Mouse (Mus musculus): ENCODE data around the gene Ccdc162.

Gene Ccdc162

GRCm38 (mm10) chr10:41635276-41636033 lies 81.0 kb downstream of the Ccdc162 start:
- DNase-seq (ENCODE audit: low read depth, low spot score): no peak

DNA sequence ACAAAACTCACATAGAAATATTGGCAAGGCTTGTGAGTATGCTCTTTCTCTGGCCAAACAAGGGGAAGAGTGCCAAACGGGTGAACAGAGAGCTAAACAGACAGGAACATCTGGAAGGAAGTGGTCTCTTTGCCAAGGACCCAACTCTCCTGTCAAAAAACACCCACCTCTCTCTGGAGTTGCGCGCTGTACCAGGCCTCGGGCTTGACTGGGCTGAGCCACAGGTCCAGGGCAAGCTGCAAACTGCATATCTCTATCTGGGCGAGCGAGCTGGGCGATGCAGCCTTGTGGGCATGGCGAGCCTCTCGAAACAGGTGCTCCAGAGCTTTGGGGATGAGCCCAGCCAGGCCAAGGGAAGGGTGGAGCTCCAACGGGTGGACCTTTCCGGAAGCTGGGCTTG lies 82.6 kb downstream of the Ccdc162 start:
- DNase-seq (ENCODE audit: low read depth, low spot score): no peak

DNA sequence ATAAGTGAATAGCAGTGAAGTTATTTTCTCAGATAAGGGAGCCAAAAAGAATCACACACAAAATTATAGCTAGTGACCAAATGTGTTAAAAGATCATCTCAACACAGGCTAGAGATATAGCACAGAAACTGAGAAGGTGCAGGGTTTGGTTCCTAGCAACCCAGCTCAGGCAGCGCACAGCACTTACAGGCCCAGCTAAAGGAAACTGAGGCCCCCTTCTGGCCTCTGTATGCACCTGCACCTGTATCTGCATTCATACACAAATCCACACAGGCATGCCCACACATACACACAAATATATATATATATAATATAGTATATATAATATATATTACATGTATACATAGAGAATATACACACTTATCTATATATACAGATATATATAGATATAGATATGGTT lies 84.4 kb downstream of the Ccdc162 start:
- no peak for DNase-seq (ENCODE audit: low read depth, low spot score)

DNA sequence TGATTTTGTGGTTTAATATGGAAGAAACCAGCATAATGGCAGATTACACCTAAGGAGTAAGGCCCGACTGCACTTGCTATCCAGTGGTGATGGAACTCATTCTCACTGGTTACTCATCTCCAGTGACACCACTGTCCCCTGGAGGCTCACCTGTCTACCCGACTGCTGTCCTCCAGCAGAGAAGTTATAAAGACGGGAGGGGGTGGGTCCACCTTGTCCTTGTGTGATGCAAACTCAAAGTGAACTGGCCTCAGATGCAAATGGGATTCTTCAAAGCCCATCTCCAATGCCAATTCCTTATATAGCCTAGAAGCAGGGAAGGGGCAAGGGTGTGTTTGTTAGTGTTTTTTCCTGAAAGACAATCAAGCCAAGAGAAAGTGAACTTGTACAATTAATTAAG lies 89.4 kb downstream of the Ccdc162 start:
- no peak for DNase-seq (ENCODE audit: low read depth, low spot score)

GRCm38 (mm10) chr10:41619988-41620387 lies 96.4 kb downstream of the Ccdc162 start:
- no peak for DNase-seq (ENCODE audit: low read depth, low spot score)

DNA sequence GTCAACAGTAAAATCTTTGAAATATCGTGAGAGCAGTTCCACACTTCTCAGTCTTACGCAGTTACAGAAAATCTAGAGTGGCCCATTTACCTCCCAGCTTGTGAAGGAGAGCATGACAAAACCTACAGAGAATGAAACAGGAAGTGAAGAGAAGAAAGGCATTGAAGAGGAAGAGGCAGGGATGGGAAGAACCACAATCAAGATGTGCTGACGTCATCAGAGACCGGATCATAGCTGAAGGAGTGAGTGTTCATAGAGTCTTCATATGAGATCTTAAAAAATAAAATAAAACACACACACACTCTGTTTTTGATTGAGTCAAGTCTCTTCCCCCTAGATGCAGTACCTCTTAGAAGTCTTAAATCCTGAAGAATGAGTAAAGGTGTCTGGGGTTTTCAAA lies 100.9 kb downstream of the Ccdc162 start:
- no peak for DNase-seq (ENCODE audit: low read depth, low spot score)

GRCm38 (mm10) chr10:41611941-41612340 lies 104.5 kb downstream of the Ccdc162 start:
- DNase-seq (ENCODE audit: low read depth, low spot score): no peak

DNA sequence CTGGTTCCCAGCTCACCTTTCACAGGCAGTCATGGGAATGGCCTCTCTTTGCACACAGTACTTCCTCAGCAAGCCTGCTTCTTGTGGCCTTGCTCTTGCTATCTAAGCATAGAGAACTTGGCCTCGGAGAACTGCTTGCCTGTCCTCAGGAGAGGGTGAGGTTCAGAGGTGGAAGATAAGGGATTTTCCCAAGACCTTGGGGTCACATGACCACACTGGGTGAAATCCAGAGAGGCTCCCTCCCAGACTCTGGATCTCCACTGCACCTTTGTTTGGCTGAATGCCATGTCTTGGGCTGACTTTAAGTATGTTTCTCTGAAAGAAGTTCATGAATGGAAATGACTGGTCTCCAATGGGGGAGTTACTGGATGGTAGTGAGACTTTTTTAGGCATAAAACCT lies 107.0 kb downstream of the Ccdc162 start:
- no peak for DNase-seq (ENCODE audit: low read depth, low spot score)

GRCm38 (mm10) chr10:41608485-41608884 lies 107.9 kb downstream of the Ccdc162 start:
- DNase-seq (ENCODE audit: low read depth, low spot score): no peak

DNA sequence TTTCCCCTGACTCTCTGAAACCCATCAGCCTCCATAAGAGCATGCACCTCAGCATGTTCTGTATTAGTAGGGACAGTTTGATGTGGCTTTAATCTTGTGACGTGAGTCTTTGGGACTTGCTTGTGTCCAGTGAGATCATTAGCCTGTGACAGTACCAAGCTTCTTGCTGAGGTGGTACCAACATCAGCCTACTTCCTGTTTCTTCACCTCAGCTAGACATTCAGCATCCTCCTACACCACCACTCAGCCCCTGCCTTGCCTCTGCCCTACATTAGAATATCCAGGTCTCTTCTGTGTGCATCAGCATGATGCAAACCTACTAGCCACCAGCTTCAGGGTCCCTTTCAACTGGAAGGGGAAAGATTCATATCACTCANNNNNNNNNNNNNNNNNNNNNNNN lies 113.8 kb downstream of the Ccdc162 start:
- no peak for DNase-seq (ENCODE audit: low read depth, low spot score)

DNA sequence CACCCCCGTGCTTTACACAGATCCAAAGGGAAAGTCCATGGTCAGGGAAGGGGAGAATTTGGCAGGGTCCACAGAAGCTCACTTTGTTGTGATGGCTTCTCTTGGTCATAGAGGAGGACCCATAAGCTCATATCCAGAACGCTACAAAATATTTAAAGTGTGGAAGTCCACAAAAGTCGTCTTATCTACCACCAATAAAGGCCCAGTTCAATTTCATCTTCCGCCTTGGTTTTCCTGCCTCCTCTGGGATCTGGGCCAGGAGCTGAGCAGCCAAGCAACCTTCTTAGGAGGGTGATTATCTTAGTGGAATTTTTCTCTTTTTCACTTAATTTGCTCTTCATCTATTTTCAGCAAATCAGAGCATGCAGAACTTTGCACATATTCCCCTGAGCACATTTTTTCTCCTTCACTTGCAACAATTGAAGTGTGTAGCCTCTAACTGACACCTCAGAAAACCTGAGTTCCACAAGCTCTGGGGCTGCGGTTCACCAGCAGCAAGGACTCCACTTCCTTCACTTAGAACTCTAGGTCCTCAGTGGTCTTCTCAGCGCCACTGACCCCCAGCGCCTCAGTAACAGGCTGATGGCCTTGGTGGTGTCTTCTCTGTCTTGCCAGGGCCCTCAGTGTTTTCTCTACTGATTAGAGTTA lies 114.4 kb downstream of the Ccdc162 start:
- DNase-seq (ENCODE audit: low read depth, low spot score): no peak

GRCm38 (mm10) chr10:41601302-41601701 lies 115.1 kb downstream of the Ccdc162 start:
- DNase-seq (ENCODE audit: low read depth, low spot score): no peak

DNA sequence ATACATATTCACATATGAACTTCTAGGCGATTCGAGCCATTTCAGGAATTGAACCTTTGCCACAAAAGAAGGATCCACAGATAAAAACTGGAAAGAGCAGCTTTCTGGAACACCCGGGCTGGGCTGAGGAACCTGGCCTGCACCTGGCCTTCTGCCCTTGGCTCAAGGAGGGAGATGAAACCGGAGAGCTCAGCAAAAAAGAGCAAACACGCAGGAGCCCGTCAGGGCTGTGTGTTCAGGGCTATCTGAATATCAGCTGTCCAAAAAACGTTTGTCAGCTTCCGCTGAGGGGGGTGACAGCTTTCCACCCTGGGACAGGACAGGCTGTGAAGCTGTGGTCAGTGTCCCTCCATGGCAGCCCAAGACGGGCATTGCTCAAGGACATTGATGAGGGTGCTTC lies 117.4 kb downstream of the Ccdc162 start:
- DNase-seq (ENCODE audit: low read depth, low spot score): no peak

DNA sequence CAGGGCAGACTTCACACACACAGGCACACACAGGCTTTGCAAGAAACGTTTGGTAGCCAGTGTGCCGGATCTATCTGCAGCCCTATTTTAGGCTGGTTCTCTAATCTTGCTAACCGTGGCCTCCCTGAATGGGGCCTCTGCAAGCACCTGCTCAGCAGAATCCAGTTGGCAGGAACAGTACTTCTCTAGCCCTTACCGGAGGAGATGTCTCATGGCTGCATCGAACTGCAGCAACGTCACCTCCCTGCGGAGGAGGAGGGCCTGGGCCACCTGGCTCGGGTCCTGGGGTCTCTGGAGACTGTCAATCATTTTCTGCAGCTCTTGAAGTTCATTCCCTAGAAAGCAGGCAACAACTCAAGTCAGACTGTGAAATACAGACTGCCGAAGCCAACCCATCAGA lies 118.2 kb downstream of the Ccdc162 start:
- no peak for DNase-seq (ENCODE audit: low read depth, low spot score)

GRCm38 (mm10) chr10:41595550-41595949 lies 120.9 kb downstream of the Ccdc162 start:
- no peak for DNase-seq (ENCODE audit: low read depth, low spot score)

- no peak for DNase-seq (ENCODE audit: low read depth, low spot score)
Measured at GRCm38 (mm10) chr10:41594957-41595356, 121.5 kb downstream of the Ccdc162 start.

- no peak for DNase-seq (ENCODE audit: low read depth, low spot score)
Measured at GRCm38 (mm10) chr10:41594433-41594832, 122.0 kb downstream of the Ccdc162 start.

- DNase-seq (ENCODE audit: low read depth, low spot score): no peak
Measured at GRCm38 (mm10) chr10:41588616-41589015, 127.8 kb downstream of the Ccdc162 start.

DNA sequence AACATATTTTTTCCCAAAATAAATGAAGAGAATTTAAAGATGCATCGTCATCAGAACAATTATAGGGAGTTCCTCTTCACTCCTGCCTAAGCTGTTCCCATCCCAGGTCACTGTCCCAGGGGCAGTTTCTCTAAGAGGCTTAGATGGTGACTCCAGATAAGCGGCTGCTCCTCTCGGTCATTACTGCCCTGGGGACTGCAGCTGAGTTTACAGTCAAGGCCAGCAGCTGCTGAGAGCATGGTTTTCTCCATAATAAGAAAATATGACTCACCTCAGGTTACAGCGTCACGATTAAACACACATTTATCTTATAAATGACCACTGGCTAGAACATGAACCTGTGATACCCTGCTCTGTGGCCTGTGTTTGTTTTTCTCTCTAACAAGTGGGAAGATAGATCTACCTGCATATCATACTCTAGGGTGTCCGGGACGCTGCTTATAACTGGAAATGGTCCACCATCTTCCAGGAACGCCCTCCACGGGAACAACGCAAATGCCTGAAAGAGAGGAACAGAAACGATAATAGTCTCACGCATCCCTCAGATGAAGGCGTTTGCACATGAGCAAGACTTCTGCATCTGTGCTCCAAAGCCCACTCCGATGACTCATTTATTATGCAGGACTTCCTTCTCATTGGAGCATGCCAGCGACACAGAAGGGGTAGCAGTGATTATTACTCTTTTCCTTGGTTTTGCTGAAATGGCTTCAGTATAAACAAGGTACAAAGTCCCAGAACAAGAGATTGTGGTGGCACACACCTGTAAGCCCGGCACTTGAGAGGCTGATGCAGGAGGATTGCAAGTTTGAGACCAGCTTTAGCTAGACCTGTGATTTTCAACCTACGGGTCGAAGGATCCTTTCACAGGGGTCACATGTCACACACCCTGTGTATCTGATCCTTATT lies 129.2 kb downstream of the Ccdc162 start:
- no peak for DNase-seq (ENCODE audit: low read depth, low spot score)

- no peak for DNase-seq (ENCODE audit: low read depth, low spot score)
Measured at GRCm38 (mm10) chr10:41583383-41583782, 133.1 kb downstream of the Ccdc162 start.

DNA sequence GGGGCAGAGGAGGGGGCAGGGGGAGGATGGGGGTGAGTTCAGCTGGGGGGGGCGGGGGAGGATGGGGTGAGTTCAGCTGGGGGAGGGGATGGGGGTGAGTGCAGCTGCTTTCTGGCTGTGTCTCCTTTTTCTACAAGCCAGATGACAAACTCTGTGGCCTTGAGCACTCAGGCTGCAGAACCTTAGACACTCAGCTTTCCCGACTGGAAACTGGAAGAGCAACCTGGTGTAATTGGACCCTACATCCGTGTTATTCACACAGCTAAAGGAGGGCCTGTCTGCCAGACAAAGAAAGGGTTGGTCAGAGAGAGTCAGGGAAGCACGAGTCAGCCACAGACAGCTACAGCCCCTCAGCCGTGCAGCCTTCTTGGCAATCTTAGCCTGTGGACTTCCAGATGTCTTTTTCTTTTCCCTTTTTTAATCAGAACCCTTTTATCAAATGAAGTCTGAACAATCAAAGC lies 133.5 kb downstream of the Ccdc162 start:
- DNase-seq (ENCODE audit: low read depth, low spot score): no peak

DNA sequence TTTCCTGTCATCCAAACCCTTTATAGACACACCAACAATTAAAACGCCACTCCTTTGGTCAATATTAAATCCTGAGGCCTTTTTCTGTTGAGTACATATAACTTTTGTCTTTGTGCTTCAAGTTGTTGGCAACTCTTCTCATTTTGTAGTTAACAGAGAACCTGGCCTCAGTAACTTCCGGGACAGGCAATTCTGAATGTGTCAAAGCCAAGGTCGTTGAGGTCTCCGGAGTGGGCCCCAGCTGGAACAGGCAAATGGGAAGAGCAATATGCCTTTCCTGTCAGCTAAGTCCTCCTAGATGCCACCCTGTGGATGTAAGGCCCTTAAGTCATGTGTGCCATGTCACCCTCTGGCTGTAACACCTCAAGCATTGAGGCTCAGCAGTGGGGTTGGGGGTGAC lies 136.0 kb downstream of the Ccdc162 start:
- DNase-seq (ENCODE audit: low read depth, low spot score): no peak

Data from WW6 (cell line).